8 mouse cellular contexts compared by ENCODE assay signal in genomic region chr4:133820806-133821560, GRCm38 (mm10).
DNase-seq lines count a peak whose midpoint lies in the region; ATAC-seq and TF ChIP-seq lines count a peak whose summit lies in the region.

No protein-coding gene starts in this region.

- no peak overlapping the region for H3K9ac ChIP-seq in kidney, embryonic 14.5 days (ENCODE audit: low read depth, low read length)
- H3K9ac ChIP-seq in MEL (ENCODE audit: control insufficient read depth, low read depth, low read length, poor library complexity, severe bottlenecking): peak overlapping the region; percentile 75
- H3K9ac ChIP-seq in intestine, embryonic 15.5 days: no peak overlapping the region
- H3K9ac ChIP-seq in lung, postnatal 0 days (replicated peaks; ENCODE audit: low read depth): 0 out of 2 replicates have a peak overlapping the region, but pooled peaks have one; percentile 13

- H3K27me3 ChIP-seq in kidney, embryonic 14.5 days (ENCODE audit: control insufficient read depth, insufficient read depth, low read length): no peaks in the 10 kb centered on the region
- no peaks in the 10 kb centered on the region for H3K27me3 ChIP-seq in MEL (ENCODE audit: control insufficient read depth in 1 of 2, insufficient read depth in 2 of 2, low read length in 2 of 2)
- H3K27me3 ChIP-seq in intestine, embryonic 15.5 days (replicated peaks): no peaks in the 10 kb centered on the region
- H3K27me3 ChIP-seq in lung, postnatal 0 days (replicated peaks; ENCODE audit: insufficient read depth, low read length): no peaks in the 10 kb centered on the region

- H3K27ac ChIP-seq in kidney, embryonic 14.5 days (ENCODE audit: low read depth, low read length): no peak overlapping the region
- peak overlapping the region; percentile 55 for H3K27ac ChIP-seq in MEL (ENCODE audit: control insufficient read depth, low read depth, low read length)
- H3K27ac ChIP-seq in intestine, embryonic 15.5 days: 0 out of 2 replicates have a peak overlapping the region, but pooled peaks have one; percentile 27
- H3K27ac ChIP-seq in lung, postnatal 0 days (ENCODE audit: low read length): peak overlapping the region; percentile 5; the same call in 1 of the 2 replicates

- H3K4me1 ChIP-seq in kidney, embryonic 14.5 days (ENCODE audit: control insufficient read depth, insufficient read depth, low read length): peaks cover 8% of the 10 kb centered on the region; the same call in 1 of the 2 replicates
- H3K4me1 ChIP-seq in MEL (ENCODE audit: control insufficient read depth in 1 of 2, insufficient read depth in 2 of 2, low read length in 2 of 2): peaks cover 0 to 16% of the 10 kb centered on the region in 2 experiments; a peak in 2 of 4 replicates
- peaks cover 8% of the 10 kb centered on the region for H3K4me1 ChIP-seq in intestine, embryonic 15.5 days (replicated peaks)
- H3K4me1 ChIP-seq in lung, postnatal 0 days (ENCODE audit: insufficient read depth, low read depth, low read length): peaks cover 4% of the 10 kb centered on the region; the same call in 1 of the 2 replicates

- no peak for TF ChIP-seq CTCF in MEL (IDR thresholded peaks at IDR 0.05 in 2 of 3, conservative IDR thresholded peaks at IDR 0.05 in 1 of 3; ENCODE audit: control insufficient read depth in 1 of 3, insufficient read depth in 1 of 3, low read depth in 2 of 3, low read length in 3 of 3, poor library complexity in 1 of 3, severe bottlenecking in 1 of 3)
- no peak for TF ChIP-seq CTCF in lung, postnatal 0 days (IDR thresholded peaks at IDR 0.05)

- DNase-seq in kidney, adult 11 months: peak; percentile 56
- DNase-seq in MEL (ENCODE audit: low read depth, low spot score): peak; percentile 86
- DNase-seq in lung, postnatal 0 days (ENCODE audit: low spot score): peak; percentile 50
- no peak for DNase-seq in cerebellum, adult 8-10 months
- no peak for DNase-seq in adrenal gland, postnatal 36 days
- DNase-seq in left cerebral cortex, adult 8-10 months (ENCODE audit: low spot score in 2 of 2): no peak

- no peak for TF ChIP-seq EP300 in MEL (IDR thresholded peaks at IDR 0.05; ENCODE audit: low read depth in 1 of 2, low read length in 2 of 2)
- no peak for TF ChIP-seq EP300 in lung, postnatal 0 days (IDR thresholded peaks at IDR 0.05)

- H3K36me3 ChIP-seq in kidney, embryonic 14.5 days (ENCODE audit: control insufficient read depth, insufficient read depth, low read length): no peaks in the 10 kb centered on the region
- peaks cover 0 to 9% of the 10 kb centered on the region in 2 experiments; a peak in 2 of 4 replicates for H3K36me3 ChIP-seq in MEL (ENCODE audit: control insufficient read depth in 1 of 2, insufficient read depth in 2 of 2, low read length in 2 of 2)
- H3K36me3 ChIP-seq in intestine, embryonic 15.5 days: no peaks in the 10 kb centered on the region
- H3K36me3 ChIP-seq in lung, postnatal 0 days (ENCODE audit: insufficient read depth, low read length): no peaks in the 10 kb centered on the region

- H3K9me3 ChIP-seq in kidney, embryonic 14.5 days (ENCODE audit: control insufficient read depth, low read length): no peaks in the 10 kb centered on the region
- no peaks in the 10 kb centered on the region for H3K9me3 ChIP-seq in MEL (replicated peaks; ENCODE audit: insufficient read depth, low read length)
- no peaks in the 10 kb centered on the region for H3K9me3 ChIP-seq in intestine, embryonic 15.5 days
- no peaks in the 10 kb centered on the region for H3K9me3 ChIP-seq in lung, postnatal 0 days (ENCODE audit: low read length)

- ATAC-seq in kidney, embryonic 14.5 days (ENCODE audit: low FRiP score, low TSS enrichment): no peak
- ATAC-seq in intestine, embryonic 15.5 days: no peak
- peak; percentile 44; the same call in 1 of the 2 replicates for ATAC-seq in lung, postnatal 0 days

- H3K79me2 ChIP-seq in MEL (ENCODE audit: control insufficient read depth, insufficient read depth, low read length, poor library complexity): no peaks in the 10 kb centered on the region; the same call in 1 of the 2 replicates

- peak in 1 of 2 experiments; percentile 66; a peak in 2 of 4 replicates for TF ChIP-seq POLR2A in MEL (IDR thresholded peaks at IDR 0.05; ENCODE audit: control insufficient read depth in 1 of 2, insufficient read depth in 1 of 2, low read depth in 1 of 2, low read length in 2 of 2, poor library complexity in 1 of 2)

- no peak overlapping the region for H3K4me2 ChIP-seq in kidney, embryonic 14.5 days (replicated peaks; ENCODE audit: low read depth, low read length)
- no peak overlapping the region; the same call in 1 of the 2 replicates for H3K4me2 ChIP-seq in intestine, embryonic 15.5 days (replicated peaks)
- H3K4me2 ChIP-seq in lung, postnatal 0 days (replicated peaks; ENCODE audit: low read depth, low read length): 0 out of 2 replicates have a peak overlapping the region, but pooled peaks have one; percentile 25

- 46% methylated on average over 9 of the region's 9 CpGs for whole genome bisulfite sequencing in kidney, embryonic 14.5 days
- WGBS in intestine, embryonic 15.5 days: 51% methylated on average over 9 of the region's 9 CpGs
- WGBS in lung, postnatal 0 days: 37% methylated on average over 9 of the region's 9 CpGs

- H3K4me3 ChIP-seq in kidney, embryonic 14.5 days (ENCODE audit: low read length): no peak overlapping the region
- H3K4me3 ChIP-seq in MEL (ENCODE audit: control insufficient read depth in 1 of 2, insufficient read depth in 1 of 2, low read depth in 2 of 2, low read length in 2 of 2): peak overlapping the region; percentile 53 to 59
- H3K4me3 ChIP-seq in intestine, embryonic 15.5 days (replicated peaks): no peak overlapping the region
- no peak overlapping the region for H3K4me3 ChIP-seq in lung, postnatal 0 days (ENCODE audit: low read depth, low read length)

- TF ChIP-seq RAD21 in MEL (IDR thresholded peaks at IDR 0.05; ENCODE audit: low read depth, low read length): no peak

TF ChIP-seq in MEL, 35 proteins besides CTCF, POLR2A, EP300 and RAD21:
- TF ChIP-seq KAT2A (conservative IDR thresholded peaks at IDR 0.05; ENCODE audit: low read depth, low read length) (no peak), ELF1 (IDR thresholded peaks at IDR 0.05; ENCODE audit: low read depth, low read length) (peak; percentile 66), MXI1 (IDR thresholded peaks at IDR 0.05; ENCODE audit: low read depth, low read length) (no peak; the same call in 1 of the 2 replicates), MAZ (IDR thresholded peaks at IDR 0.05; ENCODE audit: low read depth, low read length) (no peak), MYC (IDR thresholded peaks at IDR 0.05; ENCODE audit: low read depth, low read length) (no peak), NRF1 (IDR thresholded peaks at IDR 0.05; ENCODE audit: insufficient read depth, low read depth, low read length, poor library complexity, severe bottlenecking) (0 out of 2 replicates have a peak, but pooled peaks have one; percentile 32), CHD2 (IDR thresholded peaks at IDR 0.05; ENCODE audit: low read length) (no peak), BHLHE40 (IDR thresholded peaks at IDR 0.05; ENCODE audit: borderline replicate concordance, low read depth, low read length) (no peak), ZKSCAN1 (IDR thresholded peaks at IDR 0.05; ENCODE audit: low read depth, low read length) (no peak), UBTF (IDR thresholded peaks at IDR 0.05; ENCODE audit: borderline replicate concordance, insufficient read depth, low read depth, low read length) (no peak), TCF12 (IDR thresholded peaks at IDR 0.05; ENCODE audit: low read depth, low read length) (no peak), HCFC1 (IDR thresholded peaks at IDR 0.05; ENCODE audit: low read depth, low read length) (no peak), SIN3A (IDR thresholded peaks at IDR 0.05; ENCODE audit: low read length) (no peak; the same call in 1 of the 2 replicates), USF1 (IDR thresholded peaks at IDR 0.05; ENCODE audit: low read depth, low read length) (no peak), USF2 (IDR thresholded peaks at IDR 0.05; ENCODE audit: borderline replicate concordance in 1 of 2, insufficient read depth in 1 of 2, low read depth in 1 of 2, low read length in 2 of 2) (no peak), ZNF384 (IDR thresholded peaks at IDR 0.05; ENCODE audit: low read depth, low read length) (no peak), POLR2AphosphoS5 (IDR thresholded peaks at IDR 0.05; ENCODE audit: borderline replicate concordance, low read depth, low read length) (no peak), ZMIZ1 (IDR thresholded peaks at IDR 0.05; ENCODE audit: low read depth, low read length) (no peak), ZC3H11A (IDR thresholded peaks at IDR 0.05; ENCODE audit: low read depth, low read length) (no peak), MAFK (IDR thresholded peaks at IDR 0.05; ENCODE audit: borderline replicate concordance, low read depth, low read length) (no peak), TBP (IDR thresholded peaks at IDR 0.05; ENCODE audit: low read depth, low read length) (0 out of 2 replicates have a peak, but pooled peaks have one; percentile 14), TAL1 (IDR thresholded peaks at IDR 0.05; ENCODE audit: low read length) (no peak), MYB (IDR thresholded peaks at IDR 0.05; ENCODE audit: low read depth, low read length) (no peak), GATA1 (IDR thresholded peaks at IDR 0.05; ENCODE audit: low read depth, low read length) (no peak), NELFE (IDR thresholded peaks at IDR 0.05; ENCODE audit: low read depth, low read length) (no peak), CHD1 (IDR thresholded peaks at IDR 0.05; ENCODE audit: low read depth, low read length) (no peak)
TF ChIP-seq in MEL: peak in this region for 3.

Comparison
In these comparisons a context has a peak if more than half of its experiments do, and no peak if none do; other contexts are left out.
1. DNase-seq: peak in kidney, adult 11 months (single experiment), MEL (single experiment) and lung, postnatal 0 days (single experiment); none in cerebellum, adult 8-10 months (single experiment), adrenal gland, postnatal 36 days (0 of 2) and left cerebral cortex, adult 8-10 months (0 of 2).
2. H3K4me3 ChIP-seq: peak in MEL (2 of 2); none in kidney, embryonic 14.5 days (single experiment), intestine, embryonic 15.5 days (single experiment) and lung, postnatal 0 days (single experiment).
3. H3K9ac ChIP-seq: peak in MEL (single experiment) and lung, postnatal 0 days (single experiment); none in kidney, embryonic 14.5 days (single experiment) and intestine, embryonic 15.5 days (single experiment).